Mouse (Mus musculus) right cerebral cortex, postnatal 36 days (tissue): ENCODE results near the gene Aldh1b1.

Source experiments
- DNase-seq, 2 experiments: peaks; one replicate each; pipeline ENCODE4 v3.0.0; 2022; ENCODE audit warnings: low spot score in 2 of 2, mixed read lengths in 1 of 2

The Aldh1b1 gene

GRCm38 (mm10) chr4:45785959-45786358 is 12.9 kb upstream of the Aldh1b1 start:
- no peak for DNase-seq

- no peak for DNase-seq
Observed at GRCm38 (mm10) chr4:45786674-45787073, 12.1 kb upstream of the Aldh1b1 start.

GRCm38 (mm10) chr4:45788446-45789081 is 10.3 kb upstream of the Aldh1b1 start:
- DNase-seq: no peak

- DNase-seq: peak; percentile 70 to 73
Observed at GRCm38 (mm10) chr4:45789263-45789958, 9.4 kb upstream of the Aldh1b1 start.

- no peak for DNase-seq
Observed at GRCm38 (mm10) chr4:45790018-45790417, 8.8 kb upstream of the Aldh1b1 start.

- no peak for DNase-seq
Observed at GRCm38 (mm10) chr4:45795191-45795811, 3.5 kb upstream of the Aldh1b1 start.

- no peak for DNase-seq
Observed at GRCm38 (mm10) chr4:45796760-45797159, 2.1 kb upstream of the Aldh1b1 start.

GRCm38 (mm10) chr4:45799956-45800537 is 1.2 kb downstream of the Aldh1b1 start:
- DNase-seq: no peak

- no peak for DNase-seq
Observed at GRCm38 (mm10) chr4:45802900-45803299, 4.1 kb downstream of the Aldh1b1 start.

- no peak for DNase-seq
Observed at GRCm38 (mm10) chr4:45808034-45808433, 9.2 kb downstream of the Aldh1b1 start.

- DNase-seq: no peak
Observed at GRCm38 (mm10) chr4:45811250-45811649, 12.4 kb downstream of the Aldh1b1 start.

GRCm38 (mm10) chr4:45815542-45815941 is 16.7 kb downstream of the Aldh1b1 start:
- no peak for DNase-seq

- no peak for DNase-seq
Observed at GRCm38 (mm10) chr4:45818814-45819207, 20.0 kb downstream of the Aldh1b1 start.

- peak in 1 of 2 experiments; percentile 46 for DNase-seq
Observed at GRCm38 (mm10) chr4:45819208-45819931, 20.5 kb downstream of the Aldh1b1 start.

- peak in 1 of 2 experiments; percentile 45 for DNase-seq
Observed at GRCm38 (mm10) chr4:45820074-45820830, 21.4 kb downstream of the Aldh1b1 start.

- DNase-seq: no peak
Observed at GRCm38 (mm10) chr4:45821995-45822394, 23.2 kb downstream of the Aldh1b1 start.

- no peak for DNase-seq
Observed at GRCm38 (mm10) chr4:45822781-45823575, 24.2 kb downstream of the Aldh1b1 start.

- no peak for DNase-seq
Observed at GRCm38 (mm10) chr4:45824049-45824760, 25.4 kb downstream of the Aldh1b1 start.

GRCm38 (mm10) chr4:45824761-45825556 is 26.1 kb downstream of the Aldh1b1 start:
- DNase-seq: no peak
